Mouse (Mus musculus) thymus, postnatal 36 days (tissue): Measurements from ENCODE around the gene Spns3.

Experiments
- DNase-seq, 2 experiments: peaks; one replicate each; pipeline ENCODE4 v3.0.0; 2022; ENCODE audit warnings: mixed read lengths in 2 of 2

Spns3 gene

GRCm38 (mm10) chr11:72550134-72550988 is at the start of gene Spns3:
Spns3 (minus strand) TSS chr11:72550506.
- peak; percentile 58 to 59 for DNase-seq

- no peak for DNase-seq
These were observed 47.5 kb upstream of the Spns3 start for GRCm38 (mm10) chr11:72597780-72598179.

GRCm38 (mm10) chr11:72595010-72595737 is 44.9 kb upstream of the Spns3 start:
- DNase-seq, result no peak

- no peak for DNase-seq
These were observed 37.4 kb upstream of the Spns3 start for GRCm38 (mm10) chr11:72587537-72588233.

- no peak for DNase-seq
These were observed 36.3 kb upstream of the Spns3 start for GRCm38 (mm10) chr11:72586570-72586969.

- no peak for DNase-seq
These were observed 32.8 kb upstream of the Spns3 start for GRCm38 (mm10) chr11:72583092-72583491.

- DNase-seq, result no peak
These were observed 32.1 kb upstream of the Spns3 start for GRCm38 (mm10) chr11:72582448-72582705.

GRCm38 (mm10) chr11:72581609-72582447 is 31.5 kb upstream of the Spns3 start:
- no peak for DNase-seq

- no peak for DNase-seq
These were observed 28.2 kb upstream of the Spns3 start for GRCm38 (mm10) chr11:72578471-72578870.

- no peak for DNase-seq
These were observed 26.4 kb upstream of the Spns3 start for GRCm38 (mm10) chr11:72576466-72577351.

GRCm38 (mm10) chr11:72576111-72576465 is 25.8 kb upstream of the Spns3 start:
- DNase-seq, result no peak

- peak; percentile 23 to 31 for DNase-seq
These were observed 23.5 kb upstream of the Spns3 start for GRCm38 (mm10) chr11:72573819-72574218.

GRCm38 (mm10) chr11:72570319-72570979 is 20.1 kb upstream of the Spns3 start:
- DNase-seq, result peak; percentile 76 to 79

GRCm38 (mm10) chr11:72569671-72570318 is 19.5 kb upstream of the Spns3 start:
- no peak for DNase-seq

GRCm38 (mm10) chr11:72569051-72569450 is 18.7 kb upstream of the Spns3 start:
- DNase-seq, result peak; percentile 36 to 48

GRCm38 (mm10) chr11:72566816-72567338 is 16.6 kb upstream of the Spns3 start:
- no peak for DNase-seq

GRCm38 (mm10) chr11:72566304-72566703 is 16.0 kb upstream of the Spns3 start:
- no peak for DNase-seq

- DNase-seq, result no peak
These were observed 14.0 kb upstream of the Spns3 start for GRCm38 (mm10) chr11:72564232-72564807.

GRCm38 (mm10) chr11:72560661-72561060 is 10.4 kb upstream of the Spns3 start:
- no peak for DNase-seq

GRCm38 (mm10) chr11:72558155-72558554 is 7.8 kb upstream of the Spns3 start:
- DNase-seq, result no peak
